Mouse (Mus musculus) spleen, postnatal 14 days (tissue): ENCODE measurements around the gene Stim1.

Experiments
- DNase-seq, 2 experiments: peaks; one replicate each; pipeline ENCODE4 v3.0.0; 2021 to 2022; ENCODE audit warnings: low spot score in 2 of 2

Gene Stim1

DNA sequence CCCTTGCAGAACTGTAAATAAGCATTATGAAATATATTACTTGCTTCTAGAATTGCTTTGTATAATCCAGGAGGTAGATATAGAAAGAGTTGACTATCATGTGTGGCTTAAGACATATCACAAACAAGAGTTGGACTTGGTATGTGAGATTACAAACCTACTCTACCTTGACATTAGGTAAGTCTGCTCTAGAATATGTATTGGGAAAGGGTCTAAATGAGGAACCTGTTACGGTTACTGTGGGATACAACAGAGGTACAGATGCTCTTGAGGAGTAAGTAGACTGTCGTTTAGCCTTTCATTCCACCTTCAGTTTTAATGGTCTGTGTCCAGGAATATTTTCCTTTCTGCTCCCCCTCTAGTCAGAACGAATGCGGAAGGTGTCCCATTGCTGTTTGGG lies 34.9 kb downstream of the Stim1 start:
- DNase-seq = no peak

DNA sequence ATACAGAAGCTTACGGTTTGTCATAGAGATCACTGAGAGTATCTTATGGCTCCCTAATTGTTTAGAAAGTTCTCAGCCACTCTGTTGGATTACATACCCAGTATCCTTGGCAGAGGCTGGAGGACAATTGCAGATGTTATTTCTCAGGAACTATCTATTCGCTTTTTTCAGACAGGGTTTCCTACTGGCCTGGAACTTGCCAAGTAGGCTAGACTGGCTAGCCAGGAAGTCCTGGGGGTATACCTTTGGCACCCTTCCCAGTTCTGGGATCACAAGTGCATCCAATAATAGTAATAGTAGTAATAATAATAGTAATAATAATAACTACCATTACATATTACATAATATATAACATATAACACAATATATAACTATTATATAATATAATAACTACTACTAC lies 38.0 kb downstream of the Stim1 start:
- no peak for DNase-seq

DNA sequence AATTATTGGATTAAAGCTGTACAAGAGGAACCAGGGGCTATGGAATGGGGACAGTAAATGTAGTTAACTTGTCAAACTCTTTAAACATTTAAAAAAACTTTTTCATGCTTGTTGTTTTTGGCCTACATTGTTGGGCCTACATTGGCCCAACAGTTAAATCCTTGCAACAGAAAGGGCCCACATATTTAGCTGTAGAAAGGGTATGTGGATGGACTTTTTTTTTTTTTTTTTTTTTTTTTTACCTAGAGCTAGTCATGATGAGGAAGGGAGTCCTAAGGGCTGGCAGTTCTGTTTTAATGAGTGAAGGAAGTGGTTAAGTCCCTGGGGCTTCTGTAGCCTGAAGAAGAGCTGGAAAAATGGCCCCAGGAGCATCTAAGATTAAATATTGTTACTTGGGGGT lies 42.7 kb downstream of the Stim1 start:
- DNase-seq = no peak

DNA sequence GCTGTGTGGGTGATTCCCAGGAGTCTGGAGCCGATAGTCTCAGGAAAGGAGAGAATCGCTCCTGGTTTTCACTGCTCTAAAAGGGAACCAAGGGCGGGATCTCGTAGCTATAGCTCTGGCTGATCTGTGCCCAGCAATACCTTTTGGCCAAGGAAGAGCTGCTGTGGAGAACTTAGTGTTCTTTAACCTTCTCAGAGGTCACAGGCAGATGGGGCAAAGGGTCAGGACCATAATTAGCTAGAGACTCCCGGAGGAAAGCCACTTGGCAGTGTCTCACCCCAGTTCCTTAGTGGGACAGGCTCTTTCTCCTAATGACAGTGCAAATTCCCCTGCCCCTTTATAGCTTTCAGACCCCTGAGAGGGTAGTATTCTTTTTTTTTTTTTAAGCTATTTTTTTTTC lies 43.2 kb downstream of the Stim1 start:
- no peak for DNase-seq

DNA sequence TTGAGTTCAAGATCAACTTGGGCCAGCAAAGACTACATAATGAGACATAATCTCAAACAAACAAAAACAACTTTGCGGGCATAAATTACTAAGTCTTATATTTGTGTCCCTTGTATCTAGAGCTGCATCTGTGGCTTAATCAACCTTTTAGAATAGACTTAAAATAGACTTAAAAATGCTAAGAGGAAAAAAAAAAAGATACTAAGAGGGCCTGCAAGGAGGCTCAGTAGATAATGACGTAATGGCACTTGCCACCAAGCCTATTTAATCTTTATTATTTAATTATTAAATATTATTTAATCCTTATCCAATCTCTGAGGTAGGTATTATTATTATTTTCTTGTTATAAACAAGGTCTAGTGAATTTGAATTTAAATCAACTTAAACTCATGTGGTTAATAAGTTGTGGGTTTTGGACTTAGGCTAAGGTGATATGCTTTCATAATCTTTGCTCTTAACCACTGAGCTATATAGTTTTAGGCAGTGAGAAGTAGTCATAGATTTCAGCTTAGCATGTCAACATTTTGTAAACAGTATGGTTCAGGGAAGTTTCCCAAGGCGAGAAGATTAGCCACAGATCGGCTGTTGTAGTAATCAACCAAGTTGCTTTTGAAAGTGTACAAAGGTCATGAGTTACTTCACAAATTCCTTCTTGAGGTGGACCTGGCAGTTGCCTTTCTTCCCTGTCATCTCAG lies 45.4 kb downstream of the Stim1 start:
- DNase-seq = no peak

DNA sequence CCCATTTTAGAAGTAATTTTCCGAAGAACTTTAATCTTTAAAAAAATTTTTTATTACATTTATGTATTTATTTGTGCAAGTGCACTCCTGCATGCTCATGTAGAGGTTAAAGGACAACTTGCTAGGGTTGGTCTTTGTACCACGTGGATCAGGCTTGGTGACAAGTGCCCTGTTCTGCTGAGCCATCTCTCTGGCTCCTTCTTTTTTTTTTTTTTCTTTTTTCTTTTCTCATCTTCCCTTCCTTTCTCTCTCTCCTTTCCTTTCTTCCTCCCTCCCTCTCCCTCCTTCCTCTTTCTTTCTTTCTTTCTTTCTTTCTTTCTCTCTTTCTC lies 45.9 kb downstream of the Stim1 start:
- DNase-seq = no peak

DNA sequence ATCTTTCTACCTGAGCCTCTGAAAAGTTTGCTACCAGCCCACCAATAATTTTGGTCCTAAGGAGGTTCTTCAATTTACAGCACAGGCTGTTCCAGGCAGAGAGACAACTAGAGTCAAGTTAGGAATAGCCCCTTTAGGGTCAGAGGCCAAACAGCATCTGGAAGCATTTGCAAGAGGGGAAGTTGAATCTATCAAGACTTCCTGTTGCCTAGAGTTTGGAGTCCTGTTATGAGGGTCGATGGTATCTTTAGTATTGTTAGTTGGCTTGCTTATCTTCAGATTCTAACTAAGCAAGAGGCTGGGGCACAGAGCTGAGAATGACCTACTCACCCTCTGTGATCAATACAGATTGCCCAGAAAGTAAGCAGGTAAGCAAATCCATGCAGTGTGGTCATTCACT lies 46.5 kb downstream of the Stim1 start:
- DNase-seq = no peak

DNA sequence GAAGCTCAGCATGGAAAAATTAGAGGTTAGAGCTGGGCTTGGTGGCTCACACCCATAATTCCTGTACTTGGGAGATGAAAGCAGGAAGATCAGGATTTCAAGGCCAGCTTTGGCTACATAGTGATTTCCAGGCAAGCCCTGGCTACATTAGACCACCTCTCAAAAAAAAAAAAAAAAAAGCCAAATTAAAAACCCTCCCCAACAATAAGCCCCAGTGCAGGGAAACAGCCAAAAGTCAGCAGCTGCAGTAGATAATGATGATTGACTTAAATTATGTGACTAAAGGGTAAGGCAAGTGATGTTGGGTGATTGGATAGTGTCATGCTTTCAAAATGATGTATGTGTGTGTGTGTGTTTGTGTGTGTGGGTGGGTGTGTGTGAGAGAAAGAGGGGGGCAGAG lies 47.3 kb downstream of the Stim1 start:
- DNase-seq = no peak

DNA sequence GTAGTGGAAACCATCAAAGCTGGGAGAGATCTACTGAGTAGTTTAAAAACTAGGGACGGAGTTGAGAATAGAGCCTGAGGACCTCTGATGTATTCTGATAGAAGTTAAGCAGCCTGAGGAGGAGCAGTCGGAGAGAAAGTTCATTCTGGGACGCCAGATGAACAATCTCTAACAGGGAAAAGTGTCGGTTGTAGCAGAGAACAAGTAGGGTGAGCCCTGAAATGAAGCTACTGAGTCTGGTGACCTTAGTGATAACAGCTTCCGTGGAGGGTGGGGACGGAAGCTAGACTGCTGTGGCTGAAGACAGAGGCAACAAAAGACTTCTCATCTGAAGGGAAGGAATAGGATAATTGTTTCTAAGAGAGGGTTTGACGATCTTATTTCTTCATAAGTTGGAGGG lies 47.8 kb downstream of the Stim1 start:
- DNase-seq = no peak

DNA sequence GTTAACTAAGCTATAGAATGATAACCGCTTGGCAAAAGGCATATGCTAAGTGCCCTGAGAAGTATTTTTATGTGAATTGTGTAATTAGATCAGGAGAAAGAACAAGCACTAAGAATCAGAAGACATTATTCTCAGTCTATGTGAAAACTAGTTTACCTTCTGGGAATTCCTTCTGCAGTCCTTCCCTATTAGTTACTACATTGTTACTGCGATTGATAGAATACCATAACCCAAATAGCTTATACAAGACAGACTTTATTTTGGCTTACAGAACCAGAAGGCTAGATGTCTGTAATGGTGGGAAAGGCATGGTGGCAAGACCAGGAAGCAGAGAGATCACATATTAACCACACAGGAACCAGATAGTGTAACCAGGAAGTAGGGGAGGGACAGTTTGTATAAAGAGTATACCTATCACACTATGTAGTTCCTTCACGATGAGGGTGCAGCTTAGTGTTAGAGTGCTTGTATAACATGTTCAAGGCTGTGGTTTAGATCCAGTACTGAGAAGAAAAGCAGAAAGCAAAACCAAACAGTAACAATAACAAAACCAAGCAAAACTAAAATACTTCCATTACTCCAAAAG lies 50.1 kb downstream of the Stim1 start:
- no peak for DNase-seq

DNA sequence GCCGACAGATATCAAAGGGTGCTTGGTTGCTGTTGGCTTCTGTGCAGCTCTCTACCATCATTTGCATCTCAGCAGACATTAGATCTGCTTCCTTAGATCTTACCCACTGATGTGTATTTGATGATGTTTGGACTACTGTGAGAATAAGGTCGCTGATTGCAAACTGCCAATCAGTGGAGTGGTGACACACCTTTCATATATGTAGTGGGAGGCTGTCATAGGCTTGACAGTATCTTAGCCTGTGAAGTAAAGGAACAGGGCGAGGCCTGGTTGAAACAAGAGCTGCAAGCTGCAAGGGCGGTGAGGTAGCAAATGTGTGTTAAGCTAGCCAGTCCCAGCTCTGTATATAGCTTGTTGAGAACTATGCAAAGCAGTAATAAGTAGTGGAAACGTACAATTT lies 54.5 kb downstream of the Stim1 start:
- DNase-seq = no peak

DNA sequence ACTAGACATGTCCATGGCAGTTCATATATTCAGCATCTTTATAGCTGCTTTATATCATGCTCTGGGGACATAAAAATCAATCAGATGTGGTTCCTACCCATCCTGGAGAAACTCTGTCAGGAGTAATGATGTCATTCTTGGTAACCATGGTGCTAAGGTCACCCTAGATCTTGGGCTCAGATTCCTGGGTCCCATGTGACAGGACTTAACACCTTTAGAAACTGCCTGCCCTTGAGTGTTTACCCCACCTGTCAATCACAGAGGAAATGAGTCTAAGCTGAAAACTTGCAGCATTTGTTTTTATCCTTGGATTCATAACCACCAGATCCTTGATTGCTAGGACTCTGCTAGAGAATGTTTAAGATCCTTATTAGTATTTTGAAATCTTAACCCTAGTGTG lies 58.7 kb downstream of the Stim1 start:
- no peak for DNase-seq

DNA sequence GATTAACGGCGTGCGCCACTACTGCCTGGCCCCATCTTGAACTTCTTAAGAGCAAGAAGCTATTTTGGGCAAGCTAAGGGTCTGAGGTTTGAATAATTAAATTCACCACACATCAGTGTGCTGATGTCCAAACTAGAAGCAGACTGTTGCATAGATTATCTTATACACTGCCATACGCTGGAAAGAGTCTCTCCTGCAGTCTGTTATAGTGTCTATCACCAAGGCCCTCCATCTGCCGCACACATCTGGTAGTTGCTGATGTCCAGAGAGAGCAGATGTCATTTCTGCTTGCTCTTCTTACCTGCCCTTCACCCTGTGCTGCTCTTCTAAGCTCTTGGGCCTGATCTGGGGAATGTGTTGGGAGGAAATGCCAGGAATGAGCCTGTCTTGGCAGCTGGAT lies 62.7 kb downstream of the Stim1 start:
- no peak for DNase-seq

DNA sequence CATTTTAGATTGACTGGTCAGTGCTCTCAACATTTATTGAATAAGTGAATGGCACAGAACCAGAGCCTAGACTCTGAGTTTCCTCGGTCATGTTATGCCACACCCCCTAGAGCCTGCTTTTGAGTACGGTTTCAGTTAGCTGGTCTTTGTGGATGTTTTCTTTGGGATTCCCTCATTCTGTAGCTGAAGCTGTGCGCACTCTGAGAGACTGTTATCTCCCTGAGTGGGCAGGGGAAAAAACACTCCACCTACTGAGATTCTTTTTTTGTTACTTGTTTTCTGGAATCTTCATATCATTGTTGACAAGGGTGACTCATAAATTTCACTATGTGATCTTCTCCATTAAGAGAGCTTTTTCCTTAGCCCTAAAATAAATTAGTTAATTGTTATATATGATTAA lies 63.9 kb downstream of the Stim1 start:
- no peak for DNase-seq

DNA sequence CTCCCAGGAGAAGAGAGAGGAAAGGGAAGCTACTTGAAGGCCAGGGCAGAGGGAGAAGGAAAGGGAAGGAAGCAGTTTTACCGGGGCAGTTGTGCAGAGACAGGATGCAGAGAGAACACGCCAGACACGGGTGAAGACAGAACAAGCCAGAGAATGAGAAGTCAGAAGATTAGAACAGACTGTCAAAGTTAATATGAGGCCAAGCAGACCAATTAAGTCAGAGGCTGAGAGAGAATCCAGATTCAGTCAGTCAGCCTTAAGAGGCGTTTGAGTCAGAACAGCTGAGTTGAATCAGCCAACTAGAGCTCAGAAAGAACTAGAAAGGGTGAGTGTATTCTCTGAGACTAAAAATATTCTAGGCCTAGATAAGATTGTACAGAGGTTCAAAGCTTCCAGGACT lies 66.1 kb downstream of the Stim1 start:
- DNase-seq = no peak

DNA sequence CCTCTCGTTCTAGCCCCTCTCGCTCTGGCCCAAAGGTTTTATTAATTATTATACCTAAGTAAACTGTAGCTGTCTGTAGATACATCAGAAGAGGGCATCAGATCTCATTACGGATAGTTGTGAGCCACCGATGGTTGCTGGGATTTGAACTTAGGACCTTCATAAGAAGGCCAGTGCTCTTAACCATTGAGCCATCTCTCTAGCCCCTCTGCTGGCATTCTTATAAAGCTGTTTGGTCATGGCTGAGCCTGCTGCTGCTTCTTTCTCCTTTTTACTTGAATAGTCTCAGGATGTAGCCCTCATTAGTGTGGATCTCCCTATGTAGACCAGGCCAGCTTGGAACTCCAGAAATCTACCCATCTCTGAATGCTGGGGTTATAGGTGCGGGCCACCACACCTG lies 69.7 kb downstream of the Stim1 start:
- DNase-seq = no peak

DNA sequence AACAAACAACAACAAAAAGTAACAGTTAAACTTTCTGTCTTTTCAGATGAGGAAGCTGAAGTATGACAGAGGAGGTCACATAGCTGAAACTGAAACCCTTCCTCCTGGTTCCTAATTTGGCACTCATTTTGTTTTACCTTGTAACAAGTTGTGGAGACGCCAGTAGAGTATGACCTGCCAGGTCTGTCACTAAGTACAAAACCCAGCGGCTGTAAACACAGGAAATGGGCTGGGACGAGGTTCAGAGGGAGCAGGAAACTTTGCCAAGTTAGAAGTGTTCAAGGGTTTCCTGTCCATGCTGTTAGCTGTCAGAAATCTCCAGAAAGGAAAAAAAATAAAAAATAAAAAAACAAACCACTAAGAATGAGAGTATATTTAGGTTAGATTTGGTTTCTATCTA lies 70.3 kb downstream of the Stim1 start:
- peak in 1 of 2 experiments; percentile 14 for DNase-seq

DNA sequence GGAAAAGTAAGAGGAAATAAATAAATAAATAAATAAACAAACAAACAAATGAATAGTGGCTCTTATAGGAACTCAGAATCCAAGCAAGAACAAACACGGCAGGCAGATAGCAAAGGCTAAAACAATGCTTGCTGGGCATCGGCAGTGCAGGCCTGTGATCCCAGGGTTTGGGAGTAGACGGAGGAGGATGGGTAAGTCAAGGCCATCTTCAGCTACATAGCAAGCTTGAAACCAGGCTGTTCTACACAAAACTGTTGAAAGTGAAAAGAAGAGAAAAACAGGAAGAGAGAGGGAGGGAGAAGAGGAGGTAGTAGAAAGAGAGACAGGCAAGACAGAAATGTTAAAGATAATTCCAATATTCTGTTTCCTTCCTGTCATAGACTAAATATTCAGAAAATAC lies 71.3 kb downstream of the Stim1 start:
- DNase-seq = no peak

DNA sequence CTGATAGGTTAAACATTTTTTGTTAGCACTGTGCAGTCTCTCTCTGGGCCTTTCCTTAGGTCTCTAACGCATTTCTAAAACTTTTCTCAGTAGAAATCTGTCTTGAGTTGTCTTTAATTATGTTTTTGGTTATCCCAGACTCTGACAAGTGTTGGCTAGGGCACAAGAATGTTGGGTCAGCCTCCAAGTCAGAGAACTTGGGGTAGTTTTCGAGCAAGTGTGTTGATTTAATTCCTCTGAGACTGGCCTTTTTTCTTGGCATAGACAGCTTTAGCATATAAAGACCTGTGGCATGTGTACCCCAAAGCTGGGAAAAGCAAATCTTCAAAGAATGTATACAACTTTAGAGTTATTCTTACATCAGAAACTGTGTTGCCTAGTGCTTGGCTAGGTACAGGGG lies 78.3 kb downstream of the Stim1 start:
- no peak for DNase-seq

DNA sequence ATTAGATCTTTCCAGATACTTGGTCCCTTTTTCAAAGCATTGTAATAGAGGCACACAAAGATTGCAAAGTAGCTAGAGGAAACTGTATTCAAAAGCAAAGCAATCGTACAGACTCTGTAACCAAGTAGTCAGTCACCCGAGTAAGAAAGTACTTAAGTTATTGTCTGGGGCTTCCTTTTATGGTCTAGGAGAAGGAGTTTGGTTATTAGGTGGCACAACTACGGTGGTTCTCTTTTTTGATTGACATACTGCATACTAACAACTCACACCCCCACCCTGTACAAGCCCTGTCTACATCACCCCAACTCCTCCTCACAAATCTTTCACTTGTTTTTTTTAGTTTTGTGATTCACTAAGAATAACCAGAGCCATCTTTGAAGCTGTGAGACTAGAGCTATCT lies 79.7 kb downstream of the Stim1 start:
- no peak for DNase-seq

DNA sequence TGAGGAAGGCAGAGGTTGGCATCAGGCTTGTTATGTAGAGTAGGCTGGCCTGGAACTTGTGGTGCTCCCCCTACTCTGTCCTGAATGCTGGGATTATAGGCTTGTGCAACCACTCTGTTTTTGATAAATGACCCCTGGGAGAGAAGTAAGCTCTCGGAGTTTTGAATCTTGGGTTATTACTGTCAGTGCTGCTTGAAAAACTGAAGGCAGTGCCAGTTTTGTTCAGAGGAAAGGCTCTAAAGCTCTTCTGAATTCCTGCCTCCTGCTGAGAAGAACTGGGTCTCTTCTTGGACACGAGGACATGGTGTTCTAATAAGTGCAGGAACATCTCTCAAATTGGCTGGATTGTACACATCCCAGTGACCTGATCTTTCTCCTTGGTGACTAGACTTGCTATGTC lies 81.1 kb downstream of the Stim1 start:
- DNase-seq = no peak

DNA sequence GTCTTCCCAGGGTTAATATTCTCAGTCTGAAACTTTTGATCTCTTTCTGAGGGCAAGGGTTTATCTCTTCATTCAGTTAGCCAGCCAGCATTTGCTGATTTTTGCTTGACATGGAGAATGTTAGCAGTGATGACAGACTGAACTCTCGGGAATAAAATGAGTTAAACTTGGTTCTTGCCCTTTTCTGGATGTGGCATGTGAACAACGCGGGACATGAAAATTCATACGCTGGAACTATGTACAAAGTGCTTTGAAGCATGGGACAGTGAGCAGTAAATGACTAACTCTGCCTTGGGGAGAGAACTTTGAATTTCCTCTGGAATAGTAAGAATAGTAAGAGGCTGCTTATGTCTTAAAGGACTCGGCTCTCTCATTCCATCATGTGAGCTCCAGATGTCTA lies 81.6 kb downstream of the Stim1 start:
- no peak for DNase-seq

DNA sequence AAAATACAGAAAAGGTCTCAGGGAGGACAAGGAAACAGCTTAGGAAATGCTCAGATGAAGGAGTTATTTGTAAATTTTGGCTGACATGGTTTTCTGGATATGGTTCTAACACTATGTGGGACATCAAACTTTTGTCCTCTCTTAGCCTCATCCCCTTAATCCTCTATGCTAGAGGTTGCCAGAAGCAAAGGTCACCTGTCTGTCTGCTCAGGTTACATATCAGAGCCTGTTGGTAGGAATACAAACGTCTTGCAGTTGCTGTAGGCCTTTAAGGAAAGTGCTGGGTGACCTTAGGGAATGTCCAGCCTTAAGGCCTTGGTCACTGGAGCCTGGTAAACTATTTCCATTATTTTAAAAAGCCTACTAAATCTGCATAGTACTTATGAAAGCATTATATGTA lies 85.8 kb downstream of the Stim1 start:
- no peak for DNase-seq

DNA sequence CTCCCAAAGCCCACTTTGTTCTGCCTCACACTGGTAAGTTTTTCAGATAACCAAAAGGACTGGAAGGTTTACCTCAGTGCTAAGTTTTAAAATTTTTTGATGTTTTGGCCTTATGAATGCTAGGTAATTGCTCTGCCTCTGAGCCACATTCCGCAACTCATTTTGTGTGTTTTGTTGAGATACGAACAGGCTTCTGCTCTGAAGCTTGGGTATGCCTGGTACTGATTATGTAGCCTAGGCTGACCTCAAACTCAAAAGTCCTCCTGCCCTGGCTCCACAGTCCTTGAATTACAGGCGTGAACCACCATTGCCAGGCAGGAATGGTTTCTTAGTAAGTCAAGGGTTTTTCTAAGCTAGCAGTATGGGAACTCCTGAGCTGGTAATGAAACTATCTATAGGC lies 90.5 kb downstream of the Stim1 start:
- no peak for DNase-seq
